7 mouse cellular contexts compared by ENCODE assay signal in genomic region chr17:40934420-40935231, GRCm38 (mm10). TPM values are rescaled to one million over a fixed set of nuclear protein-coding genes. Genes with fewer than 3 reads are reported as not detected.
A peak's percentile ranks its signal among the peaks of the same experiment; 100 is the strongest.
DNase-seq lines count a peak whose midpoint lies in the region; ATAC-seq and TF ChIP-seq lines count a peak whose summit lies in the region.

TSS of gene Mut (plus strand) at chr17:40934685.
TSS of gene Cenpq (minus strand) at chr17:40935047.

- 0 out of 2 replicates have a peak, but pooled peaks have one; percentile 30 for TF ChIP-seq POLR2A in small intestine, adult 2 months (IDR thresholded peaks at IDR 0.05; ENCODE audit: low read depth, low read length)

- ATAC-seq in intestine, postnatal 0 days, result peak; percentile 100
- peak; percentile 100 for ATAC-seq in midbrain, embryonic 12.5 days (ENCODE audit: low FRiP score, low read depth)

- H3K4me2 ChIP-seq in intestine, postnatal 0 days (replicated peaks; ENCODE audit: low read depth), result peak within 1 kb of the TSS; percentile 82
- H3K4me2 ChIP-seq in midbrain, embryonic 12.5 days (replicated peaks), result peak within 1 kb of the TSS; percentile 70

- peak within 1 kb of the TSS; percentile 62 for H3K9ac ChIP-seq in intestine, postnatal 0 days (ENCODE audit: low read depth, low read length)
- H3K9ac ChIP-seq in midbrain, embryonic 12.5 days (replicated peaks), result peak within 1 kb of the TSS; percentile 72

- no peaks in the 10 kb centered on the region for H3K27me3 ChIP-seq in embryonic facial prominence, embryonic 10.5 days (replicated peaks; ENCODE audit: low read depth, poor library complexity, severe bottlenecking)
- H3K27me3 ChIP-seq in intestine, postnatal 0 days (replicated peaks; ENCODE audit: control insufficient read depth, insufficient read depth, low read length), result no peaks in the 10 kb centered on the region
- H3K27me3 ChIP-seq in midbrain, embryonic 12.5 days, result no peaks in the 10 kb centered on the region
- no peaks in the 10 kb centered on the region for H3K27me3 ChIP-seq in small intestine, adult 2 months (ENCODE audit: control insufficient read depth, insufficient read depth, low read length)

- WGBS in embryonic facial prominence, embryonic 10.5 days, result under 1% methylated on average over 50 of the region's 50 CpGs
- 0% methylated on average over 50 of the region's 50 CpGs for WGBS in intestine, postnatal 0 days
- WGBS in midbrain, embryonic 12.5 days, result under 1% methylated on average over 50 of the region's 50 CpGs
- under 1% methylated on average over 50 of the region's 50 CpGs for WGBS in small intestine, adult 2 months

- no peaks in the 10 kb centered on the region for H3K9me3 ChIP-seq in embryonic facial prominence, embryonic 10.5 days
- no peaks in the 10 kb centered on the region for H3K9me3 ChIP-seq in intestine, postnatal 0 days (ENCODE audit: control insufficient read depth)
- H3K9me3 ChIP-seq in midbrain, embryonic 12.5 days, result no peaks in the 10 kb centered on the region

- peak; percentile 98 for DNase-seq in adrenal gland, postnatal 10 days
- peak; percentile 96 for DNase-seq in embryonic facial prominence, embryonic 10.5 days (ENCODE audit: low spot score)
- DNase-seq in gonadal fat pad, adult 2 months (ENCODE audit: low read depth), result peak; percentile 79
- DNase-seq in left cerebral cortex, postnatal 4 days, result peak; percentile 98

- intact Hi-C loops in left cerebral cortex, postnatal 4 days (cut with DNase I), result no loop called here

- no peak for TF ChIP-seq CTCF in intestine, postnatal 0 days (IDR thresholded peaks at IDR 0.05; ENCODE audit: low read depth)
- no peak for TF ChIP-seq CTCF in small intestine, adult 2 months (IDR thresholded peaks at IDR 0.05; ENCODE audit: extremely low read depth, insufficient read length, insufficient replicate concordance, low read depth, low read length)

- H3K4me1 ChIP-seq in embryonic facial prominence, embryonic 10.5 days, result peaks cover 11% of the 10 kb centered on the region
- H3K4me1 ChIP-seq in intestine, postnatal 0 days (replicated peaks; ENCODE audit: control insufficient read depth, insufficient read depth, low read length), result no peaks in the 10 kb centered on the region
- peaks cover 7% of the 10 kb centered on the region for H3K4me1 ChIP-seq in midbrain, embryonic 12.5 days
- H3K4me1 ChIP-seq in small intestine, adult 2 months (ENCODE audit: control insufficient read depth, insufficient read depth, insufficient read length, low read length), result no peaks in the 10 kb centered on the region

- peak within 1 kb of the TSS; percentile 76 for H3K4me3 ChIP-seq in embryonic facial prominence, embryonic 10.5 days
- peak within 1 kb of the TSS; percentile 64 for H3K4me3 ChIP-seq in intestine, postnatal 0 days (ENCODE audit: low read depth, low read length)
- peak within 1 kb of the TSS; percentile 70 for H3K4me3 ChIP-seq in midbrain, embryonic 12.5 days
- H3K4me3 ChIP-seq in small intestine, adult 2 months (ENCODE audit: low read depth, low read length), result peak within 1 kb of the TSS; percentile 75

- H3K36me3 ChIP-seq in embryonic facial prominence, embryonic 10.5 days (replicated peaks), result peaks cover 44% of the 10 kb centered on the region
- H3K36me3 ChIP-seq in intestine, postnatal 0 days (ENCODE audit: control insufficient read depth, insufficient read depth), result peaks cover 13% of the 10 kb centered on the region
- peaks cover 4% of the 10 kb centered on the region; the same call in 1 of the 2 replicates for H3K36me3 ChIP-seq in midbrain, embryonic 12.5 days
- peaks cover 10% of the 10 kb centered on the region for H3K36me3 ChIP-seq in small intestine, adult 2 months (ENCODE audit: control insufficient read depth, insufficient read depth, low read length)

- peak within 1 kb of the TSS; percentile 89 for H3K27ac ChIP-seq in embryonic facial prominence, embryonic 10.5 days (replicated peaks)
- H3K27ac ChIP-seq in intestine, postnatal 0 days (ENCODE audit: low read depth, low read length), result peak within 1 kb of the TSS; percentile 82
- H3K27ac ChIP-seq in midbrain, embryonic 12.5 days (replicated peaks), result peak within 1 kb of the TSS; percentile 89
- peak within 1 kb of the TSS; percentile 97 for H3K27ac ChIP-seq in small intestine, adult 2 months (ENCODE audit: insufficient read depth, low read depth, low read length)

RNA-seq across cellular contexts. Expression of gene Mut, which starts in this region (rescaled TPM):
- 100 to 1,000 TPM; 132 to 140 TPM for total RNA-seq in adrenal gland, postnatal 10 days (2021)
- polyA plus RNA-seq in embryonic facial prominence, embryonic 10.5 days (2016; fragmentation: Nextera tagmentation; extraction: Ambion mirVana), result 29.1 and 33.2 TPM in 2 replicates
- 21.7 and 23.4 TPM in 2 replicates for polyA plus RNA-seq in gonadal fat pad, adult 2 months (2012; rRNA removed)
- 22.4 and 25.7 TPM in 2 replicates for polyA plus RNA-seq in intestine, postnatal 0 days (2015; fragmentation: Nextera tagmentation; extraction: Ambion mirVana)
- 10 to 100 TPM; 24.4 to 27.3 TPM for total RNA-seq in left cerebral cortex, postnatal 4 days (2021)
- polyA plus RNA-seq in midbrain, embryonic 12.5 days (2016; fragmentation: Nextera tagmentation; extraction: Ambion mirVana), result 25.4 and 27.1 TPM in 2 replicates
- 2.8 and 4.7 TPM in 2 replicates for polyA plus RNA-seq in small intestine, adult 2 months (2012; rRNA removed)

RNA-seq across cellular contexts. Expression of gene Cenpq, which starts in this region (rescaled TPM):
- 1 to 10 TPM; 7.8 to 7.9 TPM for total RNA-seq in adrenal gland, postnatal 10 days (2021)
- polyA plus RNA-seq in embryonic facial prominence, embryonic 10.5 days (2016; fragmentation: Nextera tagmentation; extraction: Ambion mirVana), result 40.0 and 41.0 TPM in 2 replicates
- 0.62 and 0.74 TPM in 2 replicates for polyA plus RNA-seq in gonadal fat pad, adult 2 months (2012; rRNA removed)
- 7.2 and 8.4 TPM in 2 replicates for polyA plus RNA-seq in intestine, postnatal 0 days (2015; fragmentation: Nextera tagmentation; extraction: Ambion mirVana)
- total RNA-seq in left cerebral cortex, postnatal 4 days (2021), result 1 to 10 TPM; 5.7 to 6.6 TPM
- 28.6 and 28.8 TPM in 2 replicates for polyA plus RNA-seq in midbrain, embryonic 12.5 days (2016; fragmentation: Nextera tagmentation; extraction: Ambion mirVana)
- polyA plus RNA-seq in small intestine, adult 2 months (2012; rRNA removed), result 0.19 and 0.22 TPM in 2 replicates

Comparison
In these comparisons a context has a peak if more than half of its experiments do, and no peak if none do; other contexts are left out.
1. Peak in every context shown above with its lines: DNase-seq, ATAC-seq, H3K4me3 ChIP-seq and H3K27ac ChIP-seq.
2. RNA of gene Mut (total RNA-seq): 132 to 140 TPM in adrenal gland, postnatal 10 days; 24.4 to 27.3 TPM in left cerebral cortex, postnatal 4 days; every median in the first group is over 4 times any median in the second.